Mouse (Mus musculus): ENCODE measurements around the gene Sdc3. TPM values are rescaled to one million over a fixed set of nuclear protein-coding genes. Genes with fewer than 3 reads are reported as not detected.

Sdc3 gene
- polyA plus RNA-seq, 1 experiment from 2014 or later: 71.3 TPM

GRCm38 (mm10) chr4:130836281-130837061 lies 44.1 kb downstream of the Sdc3 start:
- peak; percentile 77 for ATAC-seq (ENCODE audit: low FRiP score)
- Histone ChIP-seq H3K4me3 (no peak overlapping the region), H3K36me3 (no peaks in the 10 kb centered on the region), H3K9ac (no peak overlapping the region), H3K27ac (peak overlapping the region; percentile 77), H3K4me1 (replicated peaks) (peaks cover 46% of the 10 kb centered on the region), H3K9me3 (no peaks in the 10 kb centered on the region), H3K4me2 (peak overlapping the region; percentile 39), H3K27me3 (peaks cover 14% of the 10 kb centered on the region)
- WGBS: 15% methylated on average over 20 of the region's 20 CpGs

GRCm38 (mm10) chr4:130838585-130838984 lies 46.2 kb downstream of the Sdc3 start:
- no peaks in the 10 kb centered on the region for H3K36me3 ChIP-seq
- peaks cover 49% of the 10 kb centered on the region for H3K4me1 ChIP-seq (replicated peaks)
- no peak overlapping the region for H3K4me3 ChIP-seq
- H3K27me3 ChIP-seq: peaks cover 14% of the 10 kb centered on the region
- 42% methylated on average over 11 of the region's 11 CpGs for WGBS
- H3K9me3 ChIP-seq: no peaks in the 10 kb centered on the region
- no peak for ATAC-seq (ENCODE audit: low FRiP score)
- peak overlapping the region; percentile 51; the same call in 1 of the 2 replicates for H3K9ac ChIP-seq
- H3K4me2 ChIP-seq: no peak overlapping the region
- H3K27ac ChIP-seq: peak overlapping the region; percentile 15; the same call in 1 of the 2 replicates

- H3K27me3 ChIP-seq: peaks cover 14% of the 10 kb centered on the region
- no peaks in the 10 kb centered on the region for H3K36me3 ChIP-seq
- no peak overlapping the region for H3K4me2 ChIP-seq
- WGBS: 53% methylated on average over 8 of the region's 8 CpGs
- ATAC-seq (ENCODE audit: low FRiP score): peak; percentile 46; the same call in 1 of the 2 replicates
- no peaks in the 10 kb centered on the region for H3K9me3 ChIP-seq
- no peak overlapping the region for H3K9ac ChIP-seq
- H3K4me3 ChIP-seq: no peak overlapping the region
- peak overlapping the region; percentile 3; the same call in 1 of the 2 replicates for H3K27ac ChIP-seq
- peaks cover 38% of the 10 kb centered on the region for H3K4me1 ChIP-seq (replicated peaks)
Observed at GRCm38 (mm10) chr4:130841107-130841840, 48.9 kb downstream of the Sdc3 start.

GRCm38 (mm10) chr4:130848814-130849213 lies 56.5 kb downstream of the Sdc3 start:
- Histone ChIP-seq H3K4me2 (no peak overlapping the region), H3K9me3 (no peaks in the 10 kb centered on the region), H3K4me1 (replicated peaks) (peaks cover 7% of the 10 kb centered on the region), H3K9ac (no peak overlapping the region), H3K27me3 (no peaks in the 10 kb centered on the region), H3K27ac (peak overlapping the region; percentile 52), H3K36me3 (no peaks in the 10 kb centered on the region), H3K4me3 (no peak overlapping the region)
- no peak for ATAC-seq (ENCODE audit: low FRiP score)
- WGBS: 61% methylated on average over 14 of the region's 14 CpGs

GRCm38 (mm10) chr4:130857661-130858060 lies 65.3 kb downstream of the Sdc3 start:
- 67% methylated on average over 8 of the region's 8 CpGs for WGBS
- H3K4me1 ChIP-seq (replicated peaks): peaks cover 19% of the 10 kb centered on the region
- no peak overlapping the region for H3K4me3 ChIP-seq
- H3K9me3 ChIP-seq: no peaks in the 10 kb centered on the region
- H3K9ac ChIP-seq: no peak overlapping the region
- H3K4me2 ChIP-seq: no peak overlapping the region
- no peak for ATAC-seq (ENCODE audit: low FRiP score)
- H3K36me3 ChIP-seq: no peaks in the 10 kb centered on the region
- H3K27ac ChIP-seq: no peak overlapping the region
- H3K27me3 ChIP-seq: peaks cover 29% of the 10 kb centered on the region

- Histone ChIP-seq H3K4me3 (no peak overlapping the region), H3K4me2 (no peak overlapping the region), H3K27ac (no peak overlapping the region), H3K9ac (no peak overlapping the region), H3K36me3 (no peaks in the 10 kb centered on the region), H3K27me3 (peaks cover 41% of the 10 kb centered on the region), H3K9me3 (no peaks in the 10 kb centered on the region), H3K4me1 (replicated peaks) (peaks cover 19% of the 10 kb centered on the region)
- WGBS: 98% methylated on average over 7 of the region's 7 CpGs
- no peak for ATAC-seq (ENCODE audit: low FRiP score)
Observed at GRCm38 (mm10) chr4:130858880-130859279, 66.5 kb downstream of the Sdc3 start.

- Histone ChIP-seq H3K9ac (no peak overlapping the region), H3K36me3 (no peaks in the 10 kb centered on the region), H3K4me2 (no peak overlapping the region), H3K27me3 (peaks cover 47% of the 10 kb centered on the region), H3K4me3 (no peak overlapping the region), H3K4me1 (replicated peaks) (peaks cover 22% of the 10 kb centered on the region), H3K9me3 (no peaks in the 10 kb centered on the region), H3K27ac (no peak overlapping the region)
- 76% methylated on average over 8 of the region's 8 CpGs for WGBS
- no peak for ATAC-seq (ENCODE audit: low FRiP score)
Observed at GRCm38 (mm10) chr4:130859467-130859866, 67.1 kb downstream of the Sdc3 start.

GRCm38 (mm10) chr4:130860902-130861652 lies 68.7 kb downstream of the Sdc3 start:
- Histone ChIP-seq H3K4me1 (replicated peaks) (peaks cover 38% of the 10 kb centered on the region), H3K27ac (peak overlapping the region; percentile 79), H3K9ac (peak overlapping the region; percentile 70), H3K27me3 (peaks cover 48% of the 10 kb centered on the region), H3K36me3 (no peaks in the 10 kb centered on the region), H3K9me3 (no peaks in the 10 kb centered on the region), H3K4me2 (peak overlapping the region; percentile 55), H3K4me3 (peak overlapping the region; percentile 31)
- WGBS: 59% methylated on average over 15 of the region's 15 CpGs
- ATAC-seq (ENCODE audit: low FRiP score): peak; percentile 35

GRCm38 (mm10) chr4:130861653-130862208 lies 69.4 kb downstream of the Sdc3 start:
- WGBS: 1% methylated on average over 30 of the region's 30 CpGs
- Histone ChIP-seq H3K9ac (peak overlapping the region; percentile 70), H3K36me3 (no peaks in the 10 kb centered on the region), H3K27ac (peak overlapping the region; percentile 79), H3K27me3 (peaks cover 53% of the 10 kb centered on the region), H3K4me2 (peak overlapping the region; percentile 55), H3K4me1 (replicated peaks) (peaks cover 45% of the 10 kb centered on the region), H3K9me3 (no peaks in the 10 kb centered on the region), H3K4me3 (peak overlapping the region; percentile 31)
- peak; percentile 89 for ATAC-seq (ENCODE audit: low FRiP score)

GRCm38 (mm10) chr4:130862538-130862937 lies 70.2 kb downstream of the Sdc3 start:
- Histone ChIP-seq H3K4me1 (replicated peaks) (peaks cover 48% of the 10 kb centered on the region), H3K9ac (peak overlapping the region; percentile 70; the same call in 1 of the 2 replicates), H3K36me3 (no peaks in the 10 kb centered on the region), H3K4me2 (no peak overlapping the region), H3K27me3 (peaks cover 61% of the 10 kb centered on the region), H3K4me3 (no peak overlapping the region), H3K27ac (peak overlapping the region; percentile 78; the same call in 1 of the 2 replicates), H3K9me3 (no peaks in the 10 kb centered on the region)
- no peak for ATAC-seq (ENCODE audit: low FRiP score)
- WGBS: 84% methylated on average over 5 of the region's 5 CpGs

- H3K4me1 ChIP-seq (replicated peaks): peaks cover 52% of the 10 kb centered on the region
- H3K36me3 ChIP-seq: no peaks in the 10 kb centered on the region
- peak overlapping the region; percentile 17; the same call in 1 of the 2 replicates for H3K4me2 ChIP-seq
- WGBS: 11% methylated on average over 5 of the region's 9 CpGs
- H3K27me3 ChIP-seq: peaks cover 76% of the 10 kb centered on the region
- H3K9me3 ChIP-seq: no peaks in the 10 kb centered on the region
- H3K9ac ChIP-seq: no peak overlapping the region
- H3K27ac ChIP-seq: peak overlapping the region; percentile 86
- H3K4me3 ChIP-seq: no peak overlapping the region
- ATAC-seq (ENCODE audit: low FRiP score): no peak
Observed at GRCm38 (mm10) chr4:130865460-130865859, 73.1 kb downstream of the Sdc3 start.
